Mouse (Mus musculus) liver, postnatal 0 days (tissue): Measurements from ENCODE around the gene Ccl11. TPM values are rescaled to one million over a fixed set of nuclear protein-coding genes. Genes with fewer than 3 reads are reported as not detected.

Experiments
- ATAC-seq: fragments of 200-750 bp; cut with Nextera tagmentation; 2 replicates; pipeline ENCODE4 v1.8.0; 2017; ENCODE audit warnings: mild to moderate bottlenecking, moderate library complexity
- DNase-seq: peaks from one replicate; pipeline ENCODE4 v3.0.0-alpha.2; 2016
- H3K27ac ChIP-seq: fragments of 300-500 bp; sonication (generic); 2 replicates; pipeline ENCODE4 v1.5.1; 2014; ENCODE audit warnings: antibody characterized with exemption, moderate library complexity, mild to moderate bottlenecking, low read depth
- H3K27me3 ChIP-seq: fragments of 300-500 bp; sonication (generic); 2 replicates; pipeline ENCODE4 v1.6.1; 2014; ENCODE audit warnings: low read length, control low read depth, mixed read lengths; ENCODE audit not compliant: insufficient read depth
- H3K36me3 ChIP-seq: fragments of 300-500 bp; sonication (generic); replicated peaks from 2 replicates; pipeline ENCODE4 v1.6.1; 2014; ENCODE audit warnings: mild to moderate bottlenecking, control low read depth, low read length, moderate library complexity, mixed read lengths; ENCODE audit not compliant: insufficient read depth
- H3K4me1 ChIP-seq: fragments of 300-500 bp; sonication (generic); 2 replicates; pipeline ENCODE4 v1.6.1; 2014; ENCODE audit warnings: antibody characterized with exemption, mild to moderate bottlenecking, control low read depth; ENCODE audit not compliant: insufficient read depth
- H3K4me2 ChIP-seq: fragments of 300-500 bp; sonication (generic); 2 replicates; pipeline ENCODE4 v1.6.1; 2014; ENCODE audit warnings: low read depth, mild to moderate bottlenecking, low read length, moderate library complexity, mixed read lengths
- H3K4me3 ChIP-seq: fragments of 300-500 bp; sonication (generic); 2 replicates; pipeline ENCODE4 v1.5.1; 2014; ENCODE audit warnings: low read depth, low read length
- H3K9ac ChIP-seq: fragments of 300-500 bp; sonication (generic); replicated peaks from 2 replicates; pipeline ENCODE4 v1.6.1; 2014; ENCODE audit warnings: mild to moderate bottlenecking, moderate library complexity
- H3K9me3 ChIP-seq: fragments of 300-500 bp; sonication (generic); 2 replicates; pipeline ENCODE4 v1.6.1; 2016; ENCODE audit warnings: mild to moderate bottlenecking, control low read depth, low read length, mixed read lengths
- CTCF ChIP-seq: sonication (generic); IDR thresholded peaks from 2 replicates; pipeline ENCODE4 v1.5.1; 2016; ENCODE audit warnings: antibody characterized with exemption, low read depth
- EP300 ChIP-seq: IDR thresholded peaks from 2 replicates; pipeline ENCODE4 v1.6.1; 2016; ENCODE audit warnings: antibody characterized with exemption, low read depth, mild to moderate bottlenecking
- WGBS: fragments of 180-500 bp; shearing (Covaris S2); extraction: QIAGEN DNeasy Blood & Tissue Kit; methylation state at CpG from one replicate; pipeline ENCODE4 v1.1.7; 2014; ENCODE audit not compliant: insufficient replicate concordance; 5-methylcytosine and 5-hydroxymethylcytosine counted together
- polyA plus RNA-seq: library from polyadenylated mRNA; unstranded; fragments of >200 nt; fragmentation: Nextera tagmentation; extraction: Ambion mirVana; gene quantifications from 2 replicates; pipeline ENCODE4 v1.2.1, GENCODE M21; 2015

Gene Ccl11
- polyA plus RNA-seq, 1 experiment from 2014 or later, result not detected

DNA sequence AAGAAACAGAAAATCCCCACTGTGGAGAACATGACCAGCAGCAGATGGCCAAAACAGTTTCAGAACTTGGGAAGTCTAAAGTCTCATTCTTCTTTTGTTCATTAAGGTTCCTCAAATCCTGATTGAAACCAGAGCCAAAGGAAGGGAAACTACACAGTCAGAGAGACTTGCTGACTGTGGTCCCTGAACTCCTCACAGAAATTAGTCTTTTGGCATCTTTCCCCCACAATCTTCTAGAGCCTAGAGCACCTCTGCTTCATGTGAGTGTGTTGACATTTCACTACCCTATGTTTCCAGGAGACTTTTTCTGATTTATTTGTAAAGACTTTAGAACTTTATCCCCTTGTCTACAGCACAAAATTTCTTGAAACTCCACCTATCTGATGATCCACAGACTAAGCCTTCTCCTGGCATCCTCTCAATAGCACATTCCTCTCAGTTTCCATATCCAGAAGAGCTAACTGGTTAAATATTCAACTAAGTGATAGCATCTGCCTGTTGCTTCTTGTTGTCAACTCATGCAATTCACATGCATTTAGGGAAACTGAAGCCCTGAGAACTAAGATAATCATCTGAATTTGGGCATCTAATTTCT, 20.6 kb downstream of the Ccl11 start:
- no peaks in the 10 kb centered on the region for H3K9me3 ChIP-seq
- H3K27ac ChIP-seq, result no peak overlapping the region
- no peak for DNase-seq

DNA sequence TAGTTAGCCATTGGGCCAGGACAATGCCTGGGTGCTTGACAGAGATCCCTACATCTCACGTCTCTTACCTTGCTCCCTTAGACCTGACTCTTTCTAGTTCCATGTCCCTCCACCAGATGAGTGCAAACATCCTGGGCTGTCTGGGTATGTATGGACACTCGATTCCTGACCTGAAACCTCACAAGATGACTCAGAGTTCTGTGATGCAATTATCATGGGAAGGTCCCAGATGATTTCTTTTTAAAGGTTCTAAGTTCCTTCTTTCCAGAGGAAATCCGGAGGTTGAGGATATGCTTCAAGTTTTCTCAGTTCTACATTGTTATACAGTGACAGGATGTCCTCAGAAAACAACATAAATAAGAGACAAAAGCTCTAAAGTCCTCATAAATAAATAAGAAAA, 23.2 kb downstream of the Ccl11 start:
- Histone ChIP-seq H3K9ac (no peak overlapping the region), H3K27me3 (no peaks in the 10 kb centered on the region), H3K36me3 (no peaks in the 10 kb centered on the region), H3K4me1 (no peaks in the 10 kb centered on the region), H3K4me2 (no peak overlapping the region), H3K4me3 (no peak overlapping the region), H3K9me3 (no peaks in the 10 kb centered on the region), H3K27ac (no peak overlapping the region)
- 52% methylated on average over 3 of the region's 3 CpGs for WGBS
- TF ChIP-seq EP300, result no peak
- no peak for TF ChIP-seq CTCF
- no peak for DNase-seq
- no peak for ATAC-seq

More for the DNA sequence above, 20.6 kb downstream of the Ccl11 start:
- Histone ChIP-seq H3K36me3 (no peaks in the 10 kb centered on the region), H3K9ac (no peak overlapping the region), H3K4me1 (no peaks in the 10 kb centered on the region), H3K4me3 (no peak overlapping the region), H3K4me2 (no peak overlapping the region), H3K27me3 (no peaks in the 10 kb centered on the region)
- no peak for ATAC-seq
- no peak for TF ChIP-seq CTCF

DNA sequence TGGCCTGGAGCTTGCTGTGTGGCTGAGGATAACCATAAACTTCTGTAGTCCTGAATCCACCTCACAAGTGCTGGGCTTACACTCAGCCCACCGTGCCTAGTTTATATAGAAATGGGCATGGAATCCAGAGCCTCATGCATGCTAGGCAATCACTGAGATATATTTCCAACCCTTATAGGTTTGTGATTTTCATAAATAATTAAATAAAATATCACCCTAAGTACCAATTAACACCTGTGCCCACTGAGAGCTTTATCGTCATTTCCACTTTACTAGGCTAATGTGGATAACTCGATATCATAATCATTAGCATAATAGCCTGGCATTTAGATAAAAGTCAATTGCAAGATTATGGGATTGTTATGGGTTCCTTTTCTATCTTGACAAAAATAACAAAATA, 26.7 kb downstream of the Ccl11 start:
- WGBS, result 91% methylated on average over 3 of the region's 3 CpGs

DNA sequence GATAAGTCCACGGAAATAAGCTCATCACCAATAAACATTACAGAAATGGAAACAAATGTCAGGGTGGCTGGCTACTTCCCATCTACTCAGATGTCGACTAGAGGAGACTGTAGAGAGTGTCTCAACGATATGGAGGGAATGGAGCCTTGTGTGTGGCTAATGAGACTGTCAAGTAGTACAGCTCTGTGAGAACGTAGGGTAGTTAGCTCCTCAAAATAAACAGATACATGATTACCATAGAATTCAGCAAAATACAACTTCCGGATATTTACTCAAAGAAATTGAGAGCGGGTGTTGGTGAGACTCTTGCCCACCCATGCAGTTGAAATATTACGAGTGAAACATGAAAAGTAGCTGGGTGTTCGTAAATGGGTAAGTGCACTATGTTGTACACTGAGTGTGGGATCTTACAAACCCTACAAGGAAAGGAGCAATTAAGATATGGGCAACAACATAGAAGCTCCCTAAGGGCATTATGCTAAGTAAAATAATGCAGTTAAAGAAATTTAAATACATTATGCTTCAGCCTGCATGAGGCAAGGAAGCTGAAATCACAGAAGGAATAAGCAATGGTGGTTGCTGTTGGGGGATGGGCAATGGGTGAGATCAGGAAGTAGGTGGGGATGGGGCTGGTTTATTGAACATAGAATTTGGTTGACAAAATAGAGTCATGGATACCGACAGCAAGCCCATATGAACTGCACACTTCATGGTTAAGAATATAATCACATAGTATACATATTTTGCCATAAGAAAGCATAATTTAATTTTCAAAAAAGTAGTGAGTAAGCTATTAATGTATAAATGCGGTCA, 42.1 kb downstream of the Ccl11 start:
- Histone ChIP-seq H3K4me1 (no peaks in the 10 kb centered on the region), H3K27me3 (no peaks in the 10 kb centered on the region), H3K9ac (no peak overlapping the region), H3K36me3 (no peaks in the 10 kb centered on the region), H3K4me2 (no peak overlapping the region), H3K9me3 (no peaks in the 10 kb centered on the region), H3K27ac (0 out of 2 replicates have a peak overlapping the region, but pooled peaks have one; percentile 36), H3K4me3 (no peak overlapping the region)
- no peak for DNase-seq
- TF ChIP-seq EP300 (no peak), CTCF (no peak)
- ATAC-seq, result no peak
- 68% methylated on average over 10 of the region's 10 CpGs for WGBS

More for the DNA sequence above, 26.7 kb downstream of the Ccl11 start:
- H3K36me3 ChIP-seq, result no peaks in the 10 kb centered on the region
- no peaks in the 10 kb centered on the region for H3K4me1 ChIP-seq
- H3K27ac ChIP-seq, result no peak overlapping the region
- H3K9ac ChIP-seq, result no peak overlapping the region
- no peaks in the 10 kb centered on the region for H3K27me3 ChIP-seq
- DNase-seq (no peak), ATAC-seq (no peak)
- no peak overlapping the region for H3K4me3 ChIP-seq
- TF ChIP-seq EP300 (no peak), CTCF (no peak)
- no peak overlapping the region for H3K4me2 ChIP-seq
- no peaks in the 10 kb centered on the region for H3K9me3 ChIP-seq

DNA sequence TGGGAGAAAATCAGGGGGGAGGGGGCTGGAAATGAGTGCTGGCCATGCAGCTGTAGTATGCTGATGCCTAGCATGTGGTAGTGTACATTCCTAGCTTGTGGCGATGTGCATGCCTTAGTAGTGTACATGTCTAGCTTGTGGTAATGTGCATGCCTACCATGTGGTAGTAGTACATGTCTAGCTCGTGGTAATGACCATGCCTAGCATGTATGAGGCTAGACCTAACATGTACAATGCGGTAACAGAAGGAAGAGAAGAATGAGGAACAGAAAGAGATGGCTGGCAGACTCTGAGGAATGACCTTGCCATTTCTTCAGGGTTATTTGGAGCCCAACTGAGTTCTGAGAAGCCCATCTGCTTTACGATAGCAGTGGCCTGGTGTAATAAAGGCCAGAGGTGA, 43.5 kb downstream of the Ccl11 start:
- 64% methylated on average over 4 of the region's 4 CpGs for WGBS
- no peak for TF ChIP-seq CTCF
- TF ChIP-seq EP300, result no peak
- Histone ChIP-seq H3K27me3 (no peaks in the 10 kb centered on the region), H3K4me1 (no peaks in the 10 kb centered on the region), H3K27ac (no peak overlapping the region), H3K36me3 (no peaks in the 10 kb centered on the region), H3K4me3 (no peak overlapping the region), H3K4me2 (no peak overlapping the region), H3K9me3 (no peaks in the 10 kb centered on the region), H3K9ac (no peak overlapping the region)
- DNase-seq (no peak), ATAC-seq (no peak; the same call in 1 of the 2 replicates)

DNA sequence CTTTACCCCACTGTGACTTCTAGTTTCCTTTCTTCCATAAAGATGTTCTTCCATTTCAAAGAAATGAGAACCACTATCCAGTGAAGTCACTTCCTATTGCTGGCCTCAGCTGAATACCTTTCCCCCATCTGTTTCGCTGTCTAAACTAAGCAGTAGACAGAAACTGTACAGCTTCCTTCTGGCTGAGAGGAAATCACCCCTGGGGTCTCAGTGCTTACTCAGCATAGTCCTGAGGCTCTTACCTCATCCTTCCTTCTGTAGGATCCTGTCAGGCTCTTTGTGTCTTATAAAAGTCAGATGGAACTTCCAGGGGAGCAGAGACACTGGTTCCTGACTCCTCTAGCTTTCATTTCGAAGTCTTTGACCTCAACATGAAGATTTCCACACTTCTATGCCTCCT, 43.9 kb downstream of the Ccl11 start, which contains the start of gene Ccl12:
TSS of gene Ccl12 (plus strand) at position 317 of the 400 bp plus-strand sequence.
- Histone ChIP-seq H3K27me3 (no peaks in the 10 kb centered on the region), H3K4me1 (no peaks in the 10 kb centered on the region), H3K4me2 (no peak within 1 kb of the TSS), H3K36me3 (no peaks in the 10 kb centered on the region), H3K9me3 (no peaks in the 10 kb centered on the region), H3K27ac (0 out of 2 replicates have a peak within 1 kb of the TSS, but pooled peaks have one; percentile 5), H3K4me3 (no peak within 1 kb of the TSS), H3K9ac (no peak within 1 kb of the TSS)
- DNase-seq (no peak), ATAC-seq (peak; percentile 66)
- WGBS, result 37% methylated on average over 2 of the region's 2 CpGs
- no peak for TF ChIP-seq CTCF
- no peak for TF ChIP-seq EP300
